Mouse (Mus musculus): ENCODE data around the gene Sbf1. TPM values are rescaled to one million over a fixed set of nuclear protein-coding genes. Genes with fewer than 3 reads are reported as not detected.

Sbf1 gene
- total and polyA plus RNA-seq, 3 experiments: 22.6 to 79.1 (median 69.3) TPM

- Histone ChIP-seq H3K4me1 (ENCODE audit: control insufficient read depth in 1 of 2, insufficient read depth in 2 of 2) (peaks cover 10 to 21% of the 10 kb centered on the region in 2 experiments), H3K9ac (ENCODE audit: insufficient read depth, low read depth) (no peak overlapping the region), H3K79me2 (replicated peaks; ENCODE audit: control insufficient read depth, extremely low read depth, insufficient read depth, poor library complexity, severe bottlenecking) (peaks cover 29% of the 10 kb centered on the region), H3K27ac (ENCODE audit: insufficient read depth, low read depth) (no peak overlapping the region), H3K4me2 (ENCODE audit: insufficient read depth, low read depth, poor library complexity, severe bottlenecking) (no peak overlapping the region), H3K27me3 (replicated peaks) (no peaks in the 10 kb centered on the region), H3K36me3 (replicated peaks in 1 of 2; ENCODE audit: control insufficient read depth in 1 of 2, insufficient read depth in 1 of 2, low read length in 1 of 2) (peaks cover 32 to 56% of the 10 kb centered on the region in 2 experiments), H3K4me3 (replicated peaks in 1 of 3; ENCODE audit: low read depth in 2 of 3, low read length in 2 of 3, poor library complexity in 1 of 3) (no peak overlapping the region), H3K9me3 (replicated peaks; ENCODE audit: low read length) (no peaks in the 10 kb centered on the region)
- in situ Hi-C loops (cut with MboI; ENCODE audit: low pct_ligation_motif_present, low pct_unique_long_range_greater_than_20kb, low sequenced_read_pairs) (loop anchor here (25.0 kb wide), 1 partner anchor 240 kb away; the partner anchor contains the start of gene Tubgcp6), dilution Hi-C loops (cut with MboI; ENCODE audit: extremely low pct_ligation_motif_present, extremely low pct_unique_long_range_greater_than_20kb, low sequenced_read_pairs) (no loop called here)
- no peak for DNase-seq (ENCODE audit: extremely low read depth)
- TF ChIP-seq BHLHE40 (IDR thresholded peaks at IDR 0.05; ENCODE audit: low read depth, low read length): no peak
- no peak for TF ChIP-seq SIN3A (IDR thresholded peaks at IDR 0.05; ENCODE audit: low read length)
- TF ChIP-seq MAZ (IDR thresholded peaks at IDR 0.05; ENCODE audit: low read depth, low read length): no peak
- no peak for TF ChIP-seq RCOR1 (conservative IDR thresholded peaks at IDR 0.05; ENCODE audit: low read depth, low read length)
- TF ChIP-seq POLR2A (IDR thresholded peaks at IDR 0.05; ENCODE audit: low read depth, low read length): no peak
- TF ChIP-seq RAD21 (IDR thresholded peaks at IDR 0.05; ENCODE audit: low read depth, low read length): no peak
- no peak for TF ChIP-seq GABPA (IDR thresholded peaks at IDR 0.05; ENCODE audit: insufficient replicate concordance, low read depth, low read length)
- no peak for TF ChIP-seq MEF2A (IDR thresholded peaks at IDR 0.05; ENCODE audit: borderline replicate concordance, low read depth, low read length)
- TF ChIP-seq EP300 (IDR thresholded peaks at IDR 0.05; ENCODE audit: low read length): no peak
- no peak for TF ChIP-seq USF1 (IDR thresholded peaks at IDR 0.05; ENCODE audit: low read depth, low read length)
- no peak for TF ChIP-seq JUND (conservative IDR thresholded peaks at IDR 0.05; ENCODE audit: low read depth, low read length)
- TF ChIP-seq MAX (IDR thresholded peaks at IDR 0.05; ENCODE audit: low read length): no peak
- no peak for TF ChIP-seq CHD2 (IDR thresholded peaks at IDR 0.05; ENCODE audit: low read length)
- no peak for TF ChIP-seq TCF12 (IDR thresholded peaks at IDR 0.05; ENCODE audit: low read depth, low read length)
Measured at GRCm38 (mm10) chr15:89352795-89353194, 37.7 kb upstream of the Sbf1 start.

DNA sequence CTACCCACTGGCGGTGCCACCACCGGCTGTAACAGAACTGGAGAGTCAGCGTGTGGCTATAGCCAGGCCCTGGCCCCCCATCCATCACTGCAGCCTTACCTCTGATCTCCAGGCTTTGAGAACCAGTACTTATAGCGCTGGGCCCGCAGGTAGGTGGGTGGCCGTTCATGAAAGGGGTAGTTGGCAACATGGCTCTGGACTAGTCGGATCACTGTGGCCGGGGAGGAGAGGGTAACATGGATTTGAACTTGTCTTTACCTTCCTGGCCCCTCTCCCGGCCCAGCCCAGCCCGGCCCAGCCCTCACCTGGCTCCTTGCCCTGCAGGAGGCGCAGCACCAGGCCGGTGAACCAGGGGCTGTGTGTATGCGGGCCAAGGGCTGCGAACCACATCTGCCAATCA is 36.9 kb upstream of the Sbf1 start:
- no peak for DNase-seq (ENCODE audit: extremely low read depth)
- H3K9me3 ChIP-seq (replicated peaks; ENCODE audit: low read length): no peaks in the 10 kb centered on the region
- dilution Hi-C loops (cut with MboI; ENCODE audit: extremely low pct_ligation_motif_present, extremely low pct_unique_long_range_greater_than_20kb, low sequenced_read_pairs) (no loop called here), in situ Hi-C loops (cut with MboI; ENCODE audit: low pct_ligation_motif_present, low pct_unique_long_range_greater_than_20kb, low sequenced_read_pairs) (loop anchor here (25.0 kb wide), 1 partner anchor 240 kb away; the partner anchor contains the start of gene Tubgcp6)
- no peaks in the 10 kb centered on the region for H3K27me3 ChIP-seq (replicated peaks)
- H3K9ac ChIP-seq (ENCODE audit: insufficient read depth, low read depth): no peak overlapping the region
- TF ChIP-seq GABPA (IDR thresholded peaks at IDR 0.05; ENCODE audit: insufficient replicate concordance, low read depth, low read length): no peak
- no peak for TF ChIP-seq BHLHE40 (IDR thresholded peaks at IDR 0.05; ENCODE audit: low read depth, low read length)
- TF ChIP-seq SMC3 (IDR thresholded peaks at IDR 0.05; ENCODE audit: low read depth, low read length): no peak
- no peak for TF ChIP-seq ZMIZ1 (IDR thresholded peaks at IDR 0.05; ENCODE audit: low read depth, low read length)
- H3K4me3 ChIP-seq (replicated peaks in 1 of 3; ENCODE audit: low read depth in 2 of 3, low read length in 2 of 3, poor library complexity in 1 of 3): no peak overlapping the region
- peaks cover 10 to 13% of the 10 kb centered on the region in 2 experiments for H3K4me1 ChIP-seq (ENCODE audit: control insufficient read depth in 1 of 2, insufficient read depth in 2 of 2)
- H3K4me2 ChIP-seq (ENCODE audit: insufficient read depth, low read depth, poor library complexity, severe bottlenecking): no peak overlapping the region
- H3K36me3 ChIP-seq (replicated peaks in 1 of 2; ENCODE audit: control insufficient read depth in 1 of 2, insufficient read depth in 1 of 2, low read length in 1 of 2): peaks cover 32 to 56% of the 10 kb centered on the region in 2 experiments
- no peak overlapping the region for H3K27ac ChIP-seq (ENCODE audit: insufficient read depth, low read depth)
- peaks cover 22% of the 10 kb centered on the region for H3K79me2 ChIP-seq (replicated peaks; ENCODE audit: control insufficient read depth, extremely low read depth, insufficient read depth, poor library complexity, severe bottlenecking)

Measured in CH12.LX (cell line).